Mouse (Mus musculus): ENCODE measurements around the gene Nop9. TPM values are rescaled to one million over a fixed set of nuclear protein-coding genes. Genes with fewer than 3 reads are reported as not detected.
A peak's percentile ranks its signal among the peaks of the same experiment; 100 is the strongest.

Gene Nop9
- total RNA-seq, 2 experiments from 2014 or later: 7.7 to 11.9 TPM

DNA sequence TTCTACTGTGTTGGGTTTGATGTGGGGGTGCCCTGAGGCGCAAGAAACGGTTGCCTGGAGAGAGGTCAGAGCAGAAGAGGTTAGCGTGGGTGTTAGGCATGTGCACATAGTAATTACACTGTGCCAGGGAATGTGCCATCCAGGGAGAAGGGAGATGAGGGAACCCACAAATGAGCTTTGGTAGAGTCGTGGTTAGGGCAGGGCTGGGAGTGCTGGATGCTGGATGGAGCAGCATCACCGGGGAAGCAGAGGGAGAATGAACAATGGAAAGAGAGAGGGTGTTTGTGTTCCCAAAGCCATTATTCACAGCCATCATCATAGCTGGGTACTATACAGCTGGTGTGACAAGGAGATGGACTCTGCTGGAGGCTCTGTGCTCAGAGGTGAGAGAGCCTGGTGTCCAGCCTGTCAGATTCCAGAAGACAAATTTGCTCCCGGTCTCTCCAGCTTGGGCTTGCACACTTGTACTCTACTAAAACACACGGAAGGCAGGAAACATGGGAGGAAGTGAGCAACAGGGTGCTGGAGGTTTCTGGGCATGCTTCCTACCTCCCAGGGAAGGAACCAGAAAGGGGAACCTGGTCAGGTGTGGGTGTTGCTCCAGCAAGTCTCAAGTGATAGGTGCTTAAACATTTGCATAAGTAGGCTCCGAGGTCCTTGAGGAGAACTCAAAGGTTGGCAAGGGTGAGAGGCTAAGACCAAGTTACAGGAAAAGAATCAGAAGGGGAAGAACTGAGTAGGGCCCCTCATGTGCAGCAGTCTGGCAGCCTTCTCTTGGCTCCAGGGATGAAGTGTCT is 17.4 kb upstream of the Nop9 start:
- DNase-seq: no peak

DNA sequence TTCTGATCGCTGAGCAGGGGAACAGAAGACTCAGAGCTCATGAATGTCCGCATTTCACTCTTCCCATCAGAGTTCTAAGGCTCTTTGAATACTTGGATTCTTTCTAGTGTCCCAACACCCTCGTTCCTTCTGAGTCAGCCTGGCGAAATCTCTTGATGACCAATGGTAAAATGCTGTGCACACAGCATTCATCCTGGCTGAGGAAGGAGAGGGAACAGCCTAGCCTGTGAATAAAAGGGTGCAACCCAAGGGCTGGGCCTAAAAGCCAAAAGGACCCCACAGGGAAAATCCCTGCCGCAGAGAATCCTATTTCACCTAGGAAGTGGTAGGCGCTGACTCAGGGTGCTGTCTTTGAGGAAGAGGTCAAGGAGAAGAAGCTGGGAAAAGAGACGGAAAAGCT is 15.4 kb upstream of the Nop9 start:
- no peak for DNase-seq

DNA sequence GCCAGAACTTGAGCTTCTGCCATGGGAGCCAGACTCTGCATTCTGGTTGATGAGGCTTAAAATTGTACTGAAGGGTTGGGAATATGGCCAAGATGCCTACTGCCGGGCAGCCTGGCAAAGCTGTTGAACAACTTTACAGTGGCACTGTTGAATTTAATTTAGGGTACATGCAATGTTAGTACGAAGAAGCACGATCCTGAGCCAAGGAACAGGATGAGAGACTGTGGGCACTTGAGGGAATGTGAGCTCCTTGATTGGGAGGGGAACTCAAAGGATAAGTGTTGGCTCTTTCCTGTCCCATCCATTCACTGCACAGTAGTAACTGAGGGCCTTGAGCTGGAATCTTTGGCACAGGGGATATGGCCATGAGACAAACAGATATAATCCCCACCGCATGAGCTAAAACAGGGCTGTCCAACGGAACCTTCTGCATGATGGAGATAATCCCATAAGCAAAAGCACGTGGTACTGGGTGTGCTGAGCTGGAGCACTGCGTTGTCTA is 14.9 kb upstream of the Nop9 start:
- no peak for DNase-seq

DNA sequence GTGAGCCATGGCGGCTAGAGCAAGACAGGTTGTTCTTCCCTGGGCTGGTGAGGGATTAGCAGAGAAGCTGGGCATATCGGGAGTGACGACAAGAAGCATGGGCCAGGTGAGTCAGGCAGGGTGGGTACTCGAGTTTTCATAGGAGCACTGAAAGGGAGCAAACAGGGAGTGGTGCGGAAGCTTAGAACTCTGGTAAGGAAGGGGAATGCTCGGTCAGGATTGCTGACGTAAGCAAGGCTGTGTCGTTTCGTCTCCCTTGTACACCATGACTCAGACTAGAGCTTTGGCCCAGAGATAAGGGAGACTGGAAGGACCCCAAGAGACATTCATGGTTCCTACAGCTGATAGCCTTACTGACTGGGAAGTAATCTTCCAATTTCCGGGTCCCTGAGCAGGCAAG is 11.6 kb upstream of the Nop9 start:
- DNase-seq: no peak

DNA sequence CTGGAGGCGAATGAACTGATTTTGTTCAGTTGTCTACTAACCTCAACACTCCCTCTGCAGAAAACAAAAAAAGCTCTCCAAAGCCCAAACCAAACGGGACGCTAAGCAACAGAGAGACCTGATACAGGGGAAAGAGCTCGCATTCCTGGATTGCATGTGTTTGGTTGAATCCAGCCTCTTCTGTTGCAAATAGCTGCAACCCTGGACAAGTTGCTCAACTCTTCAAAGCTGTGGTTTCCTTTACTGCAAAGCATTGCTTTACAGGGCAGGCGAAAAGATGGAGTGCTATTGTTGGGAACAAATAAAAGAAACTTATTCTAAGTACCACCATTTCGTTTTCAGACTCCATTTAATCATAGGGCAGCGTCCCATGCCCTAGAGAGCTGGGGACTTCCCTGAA is 10.6 kb upstream of the Nop9 start:
- no peak for DNase-seq

DNA sequence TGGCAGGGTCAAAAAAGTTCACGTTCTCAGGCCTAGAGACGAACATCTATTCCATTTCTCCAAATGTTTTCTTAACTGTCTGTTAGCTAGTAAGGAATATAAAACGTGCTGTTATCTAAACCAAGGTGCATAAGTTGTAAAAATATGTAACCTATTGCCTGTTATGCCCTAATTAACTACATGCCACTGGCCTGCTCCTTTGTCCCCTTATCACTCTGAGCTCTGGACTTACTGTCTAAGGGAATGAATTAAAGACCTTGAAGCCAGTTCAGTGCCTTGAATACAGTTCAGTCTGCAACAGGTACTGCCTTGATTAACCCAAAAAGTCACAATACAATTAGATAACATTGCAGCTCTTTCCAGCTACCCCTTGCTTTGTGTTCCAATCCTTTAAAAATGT is 10.2 kb upstream of the Nop9 start:
- DNase-seq: no peak

DNA sequence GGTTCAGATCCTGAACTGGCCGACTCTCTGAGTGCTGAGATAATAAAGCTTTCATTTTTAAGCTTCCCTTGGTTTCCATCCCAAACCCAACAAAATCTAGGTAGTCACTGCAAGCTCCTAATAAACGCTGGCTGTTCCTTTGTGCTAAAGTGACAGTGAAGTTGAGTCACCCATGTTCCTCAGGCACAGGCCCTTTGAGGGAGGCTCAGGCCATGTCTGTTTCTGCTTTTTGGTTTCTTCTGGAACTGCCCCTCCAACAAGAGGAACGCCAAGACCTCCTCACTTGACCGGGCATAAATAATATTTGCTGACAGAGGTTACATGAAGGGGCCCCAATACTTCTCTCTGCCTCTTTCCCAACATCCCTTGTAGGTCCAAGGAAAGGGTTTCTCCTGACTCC is 9.7 kb upstream of the Nop9 start:
- DNase-seq: no peak

DNA sequence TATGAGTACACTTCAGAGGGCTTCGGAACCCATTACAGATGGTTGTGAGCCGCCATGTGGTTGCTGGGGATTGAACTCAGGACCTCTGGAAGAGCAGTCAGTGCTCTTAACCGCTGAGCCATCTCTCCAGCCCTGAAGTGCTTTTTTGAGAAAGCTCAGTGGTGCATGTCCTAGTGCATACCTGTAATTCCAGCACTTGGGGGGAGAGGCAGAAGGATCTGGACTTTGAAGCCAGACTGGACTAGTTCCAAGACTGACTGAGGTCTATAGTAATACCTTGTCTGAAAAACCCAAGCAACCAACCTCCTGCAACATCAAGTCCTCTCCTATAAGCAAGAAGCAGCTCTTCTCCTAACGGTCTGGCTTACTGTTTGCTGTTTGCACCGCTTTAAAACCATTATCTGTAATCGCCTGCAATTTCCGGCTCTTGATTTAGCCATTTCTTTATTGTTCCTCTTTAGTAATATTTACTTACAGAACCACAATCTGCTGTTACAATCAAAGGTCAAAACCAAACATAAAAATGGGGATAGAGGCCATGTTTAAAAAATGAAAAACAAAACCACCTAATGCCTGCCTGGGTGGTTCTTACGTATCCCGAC is 8.3 kb upstream of the Nop9 start:
- no peak for DNase-seq

DNA sequence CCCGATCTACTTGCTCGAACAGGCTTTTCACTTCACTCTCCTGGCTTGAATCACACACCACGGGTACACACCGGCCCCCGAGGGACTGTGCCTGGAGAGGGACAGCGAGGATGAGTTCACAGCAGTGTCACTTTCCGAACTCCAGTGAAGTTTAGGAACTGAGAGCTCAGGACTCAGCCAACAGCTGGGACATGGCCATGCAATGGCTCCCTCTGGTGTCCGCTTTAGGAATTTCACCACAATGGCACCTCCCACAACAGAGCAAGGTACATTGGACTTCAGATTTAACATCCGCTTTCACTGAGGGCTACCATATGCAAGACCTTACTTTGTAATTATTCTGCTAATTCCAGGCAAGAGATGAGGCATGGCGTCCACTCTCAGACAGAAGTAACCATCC is 1.8 kb upstream of the Nop9 start:
- DNase-seq: peak; percentile 87 to 93

DNA sequence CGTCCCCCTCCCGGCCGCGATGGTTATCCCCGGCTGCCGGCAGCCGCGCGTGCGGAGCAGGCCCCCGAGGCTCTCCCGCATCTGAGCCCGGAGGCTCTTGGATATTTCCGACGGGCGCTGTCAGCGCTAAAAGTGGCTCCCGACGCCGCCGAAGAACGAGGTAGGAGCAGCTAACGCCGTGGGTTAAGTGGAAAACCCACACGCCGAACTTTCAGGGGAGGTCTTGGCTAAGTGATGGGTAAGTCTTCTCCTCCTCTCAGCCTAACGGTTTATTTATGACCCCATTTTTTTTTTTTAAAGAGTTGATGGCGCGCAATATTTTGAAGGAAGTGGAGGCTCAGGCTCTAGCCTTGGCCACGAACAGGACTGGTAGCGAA is 356 bp downstream of the Nop9 start:
- DNase-seq: no peak

DNA sequence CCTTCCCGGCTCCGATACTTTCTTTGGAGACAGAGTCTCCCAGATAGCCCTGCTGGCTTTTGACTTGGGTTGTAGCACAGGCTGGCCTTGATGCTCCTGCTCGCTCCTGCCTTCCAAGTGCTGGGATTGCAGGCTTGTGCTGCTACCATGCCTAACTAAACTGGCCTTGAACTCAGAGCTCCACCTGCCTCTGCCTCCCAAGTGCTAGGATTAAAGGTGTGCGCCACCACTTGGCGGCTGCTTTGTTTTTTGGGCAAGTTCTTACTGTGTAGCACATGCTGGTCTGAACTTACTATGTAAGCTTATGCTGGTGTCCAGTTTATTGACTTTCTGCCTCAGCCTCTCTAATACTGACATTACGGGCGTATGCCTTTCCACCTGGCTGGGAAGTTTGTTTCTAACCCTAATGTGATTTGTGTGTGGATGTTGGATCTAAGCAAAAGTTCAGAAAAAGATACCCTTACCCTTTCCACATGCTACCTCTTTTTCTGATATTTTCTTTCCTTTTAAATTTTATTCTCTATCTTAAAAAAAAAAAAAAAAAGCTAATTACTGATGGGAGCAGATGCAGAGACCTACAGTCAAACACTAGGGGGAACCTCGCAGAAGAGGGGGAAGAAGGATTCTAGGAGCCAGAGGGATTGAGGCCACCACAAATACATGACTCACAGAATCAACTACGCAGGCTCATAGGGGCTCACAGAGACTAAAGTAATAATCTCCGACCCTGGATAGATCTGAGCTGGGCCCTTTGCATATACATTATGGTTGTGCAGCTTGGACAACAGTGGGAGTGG is 1.8 kb downstream of the Nop9 start:
- DNase-seq: no peak

DNA sequence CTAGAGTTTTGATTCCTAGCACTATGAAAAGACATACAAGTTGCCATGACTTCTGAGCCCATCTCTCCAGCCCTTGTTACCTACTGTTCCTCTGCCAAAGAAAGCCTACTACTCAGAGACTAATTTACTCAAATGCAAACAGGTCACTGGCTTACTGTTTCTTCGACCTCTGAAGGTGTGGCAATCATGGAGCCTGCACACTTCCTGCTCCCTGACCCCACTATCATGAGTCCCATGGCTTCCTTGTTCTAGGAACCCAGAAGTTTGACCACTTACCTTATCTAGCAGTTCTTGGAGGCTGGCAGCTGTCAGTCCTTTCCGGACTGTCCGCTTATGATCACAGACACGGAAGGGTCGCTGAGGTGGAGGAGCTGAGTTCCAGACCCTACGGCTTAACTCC is 12.1 kb downstream of the Nop9 start:
- DNase-seq: no peak

DNA sequence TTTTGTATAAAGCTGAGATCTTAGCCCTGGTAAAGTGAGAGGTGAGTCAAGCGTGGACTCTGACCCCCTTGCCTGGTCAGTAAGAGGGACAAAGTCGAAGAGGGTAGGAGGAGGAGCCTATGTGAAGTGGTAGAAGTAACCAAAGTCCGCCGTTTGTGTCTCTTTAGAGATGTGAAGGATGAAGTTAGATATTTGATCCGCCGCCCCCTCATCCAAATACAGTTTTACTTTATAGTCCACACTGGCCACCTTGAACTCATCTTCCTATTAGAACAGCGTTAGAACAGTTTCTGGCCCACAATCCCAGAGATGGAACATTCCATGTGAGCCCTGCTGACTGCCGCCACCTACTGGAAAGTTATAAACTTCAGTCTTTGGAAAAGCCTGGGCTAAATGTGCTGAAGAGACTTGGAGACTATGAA is 12.9 kb downstream of the Nop9 start, which contains the start of gene Cideb:
Gene Cideb, minus strand, starts transcription at position 96 of the 422 bp plus-strand sequence.
- peak; percentile 49 to 68 for DNase-seq

DNA sequence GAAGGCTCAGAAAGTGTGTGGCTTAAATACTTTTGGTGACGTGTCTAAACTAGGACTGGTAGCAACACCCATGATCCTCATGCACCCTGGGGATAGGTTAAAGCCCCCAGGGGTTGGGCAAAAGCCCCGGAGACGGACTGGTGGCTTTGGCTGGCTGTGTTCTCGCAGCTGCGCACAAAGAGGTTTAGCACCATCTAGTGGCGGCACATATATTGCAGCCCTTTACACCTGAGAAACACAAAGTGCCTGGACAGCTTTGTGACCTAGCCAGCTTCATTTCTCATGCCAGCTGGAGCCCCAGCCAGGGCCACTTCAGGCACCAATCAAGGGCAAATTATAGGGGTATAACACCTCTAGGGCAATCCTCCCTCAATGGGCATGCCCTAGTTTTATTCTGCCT is 14.7 kb downstream of the Nop9 start:
- peak; percentile 82 to 93 for DNase-seq

DNA sequence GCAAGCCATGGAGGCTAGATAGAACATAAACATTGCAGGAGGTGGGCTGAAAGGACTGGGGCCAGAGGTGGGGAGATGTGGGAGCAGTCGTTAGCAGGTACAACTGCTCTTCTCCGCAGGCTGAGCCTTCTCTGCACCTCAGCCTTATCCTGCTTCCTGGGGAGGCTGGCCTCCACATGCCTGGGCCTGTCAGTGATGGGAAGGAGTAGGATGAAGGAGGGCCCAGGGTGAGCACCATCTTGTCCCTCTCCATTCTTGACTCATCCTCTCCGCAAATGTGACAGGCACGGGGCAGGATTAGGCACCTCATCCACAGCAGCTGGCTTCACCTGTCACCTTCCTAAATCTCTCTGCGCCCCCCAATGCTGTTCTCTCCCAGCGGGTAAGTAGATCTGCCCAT is 15.7 kb downstream of the Nop9 start, which contains the start of gene Ltb4r2:
Gene Ltb4r2, plus strand, starts transcription at position 266 of the 400 bp plus-strand sequence.
- no peak for DNase-seq

DNA sequence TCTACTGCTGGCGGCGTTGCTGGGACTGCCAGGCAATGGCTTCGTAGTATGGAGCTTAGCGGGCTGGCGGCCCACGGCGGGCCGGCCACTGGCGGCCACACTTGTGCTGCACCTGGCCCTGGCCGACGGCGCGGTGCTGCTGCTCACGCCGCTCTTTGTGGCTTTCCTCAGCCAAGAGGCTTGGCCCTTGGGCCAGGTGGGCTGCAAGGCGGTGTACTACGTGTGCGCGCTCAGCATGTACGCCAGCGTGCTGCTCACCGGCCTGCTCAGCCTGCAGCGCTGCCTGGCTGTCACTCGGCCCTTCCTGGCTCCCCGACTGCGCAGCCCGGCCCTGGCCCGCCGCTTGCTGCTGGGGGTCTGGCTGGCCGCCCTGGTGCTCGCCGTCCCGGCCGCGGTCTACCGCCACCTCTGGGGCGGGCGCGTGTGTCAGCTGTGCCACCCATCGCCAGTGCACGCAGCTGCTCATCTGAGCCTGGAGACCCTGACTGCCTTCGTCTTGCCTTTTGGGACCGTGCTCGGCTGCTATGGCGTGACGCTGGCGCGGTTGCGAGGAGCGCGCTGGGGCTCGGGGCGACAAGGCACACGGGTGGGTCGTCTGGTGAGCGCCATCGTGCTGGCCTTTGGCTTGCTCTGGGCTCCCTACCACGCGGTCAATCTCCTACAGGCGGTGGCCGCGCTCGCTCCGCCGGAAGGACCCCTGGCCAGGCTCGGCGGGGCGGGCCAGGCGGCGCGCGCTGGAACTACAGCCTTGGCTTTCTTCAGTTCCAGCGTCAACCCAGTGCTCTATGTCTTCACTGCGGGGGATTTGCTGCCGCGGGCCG is 16.7 kb downstream of the Nop9 start:
- peak in 1 of 2 experiments; percentile 64 for DNase-seq

DNA sequence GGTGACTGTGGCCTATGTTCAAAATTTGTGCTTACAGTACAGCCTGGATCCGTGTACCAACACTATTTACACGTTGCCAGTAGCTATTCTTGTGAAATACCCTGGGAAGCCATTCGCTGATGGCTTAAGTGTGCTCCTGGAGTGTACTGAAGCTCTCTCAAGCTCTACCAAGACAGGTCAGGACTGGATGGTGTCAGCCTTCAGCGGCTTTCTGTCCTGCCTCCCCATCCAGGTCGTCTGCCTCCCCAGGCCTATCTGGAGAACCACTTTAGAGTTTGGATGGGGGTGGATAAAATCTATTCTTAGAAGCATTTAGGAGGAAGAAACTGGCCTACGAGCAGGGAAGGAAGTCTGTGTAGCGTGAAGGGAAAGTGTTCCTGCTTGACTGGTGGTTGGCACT is 17.7 kb downstream of the Nop9 start:
- DNase-seq: peak; percentile 46 to 50

DNA sequence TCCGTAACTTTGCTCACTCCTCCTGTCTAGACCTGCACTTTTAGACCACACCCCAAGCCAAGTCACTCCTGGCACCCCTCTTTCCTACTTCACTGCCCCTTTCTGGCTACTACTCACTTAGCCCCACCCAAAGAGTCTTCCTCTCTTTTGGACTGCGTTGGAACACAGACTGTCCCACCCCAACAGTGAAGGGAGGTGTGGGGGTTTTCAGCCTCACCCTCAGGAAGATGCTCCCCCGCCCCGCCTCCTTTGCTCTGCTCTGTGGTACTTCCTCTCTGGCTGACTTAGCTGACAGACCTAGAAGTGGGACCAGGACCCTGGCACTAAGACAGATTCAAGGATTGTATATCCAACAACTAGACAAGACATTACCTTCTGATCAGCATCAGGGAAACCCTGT is 20.2 kb downstream of the Nop9 start, which contains the start of gene Ltb4r1:
Gene Ltb4r1, plus strand, starts transcription at position 267 of the 400 bp plus-strand sequence.
- DNase-seq: no peak

DNA sequence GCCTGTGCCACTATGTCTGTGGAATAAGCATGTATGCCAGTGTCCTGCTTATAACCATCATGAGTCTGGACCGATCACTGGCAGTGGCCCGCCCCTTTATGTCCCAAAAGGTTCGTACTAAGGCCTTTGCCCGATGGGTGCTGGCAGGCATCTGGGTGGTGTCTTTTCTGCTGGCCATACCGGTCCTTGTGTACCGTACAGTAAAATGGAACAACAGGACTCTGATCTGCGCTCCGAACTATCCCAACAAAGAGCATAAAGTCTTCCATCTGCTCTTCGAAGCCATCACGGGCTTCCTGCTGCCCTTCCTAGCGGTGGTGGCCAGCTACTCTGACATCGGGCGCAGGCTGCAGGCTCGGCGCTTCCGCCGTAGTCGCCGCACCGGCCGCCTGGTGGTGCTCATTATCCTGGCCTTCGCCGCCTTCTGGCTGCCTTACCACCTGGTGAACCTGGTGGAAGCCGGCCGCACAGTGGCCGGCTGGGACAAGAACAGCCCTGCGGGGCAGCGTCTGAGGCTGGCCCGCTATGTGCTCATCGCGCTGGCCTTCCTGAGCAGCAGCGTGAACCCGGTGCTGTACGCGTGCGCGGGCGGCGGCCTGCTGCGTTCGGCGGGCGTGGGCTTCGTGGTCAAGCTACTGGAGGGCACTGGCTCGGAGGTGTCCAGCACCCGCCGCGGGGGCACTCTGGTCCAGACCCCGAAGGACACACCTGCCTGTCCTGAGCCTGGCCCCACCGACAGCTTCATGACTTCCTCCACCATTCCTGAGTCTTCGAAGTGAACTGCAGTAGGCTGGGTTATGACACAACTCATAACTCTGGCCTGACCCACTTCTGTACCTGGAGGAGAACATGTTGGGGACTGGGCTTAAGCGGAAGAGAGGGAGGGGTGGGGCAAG is 22.3 kb downstream of the Nop9 start:
- DNase-seq: peak; percentile 53 to 64

DNA sequence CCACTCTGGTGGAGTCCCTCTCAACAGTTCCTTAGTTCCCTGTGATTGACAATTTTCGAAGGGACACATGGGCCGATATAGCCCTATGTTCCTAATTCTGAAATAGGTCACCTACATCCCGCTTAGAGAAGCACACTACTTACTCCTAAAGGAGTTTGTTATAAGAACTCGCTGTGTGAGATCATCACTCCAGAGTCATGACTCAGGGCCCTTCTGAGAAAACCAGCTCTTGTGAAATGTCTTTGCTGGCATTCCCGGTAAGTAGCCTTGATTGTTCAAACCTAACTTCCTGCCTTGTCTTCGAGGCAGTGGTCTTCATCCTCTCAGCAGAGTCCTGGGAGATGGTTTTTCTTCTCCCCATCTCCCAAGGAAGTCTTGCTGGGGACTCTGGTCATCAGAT is 23.1 kb downstream of the Nop9 start:
- DNase-seq: no peak
